Mouse (Mus musculus): Measurements from ENCODE around the gene Afap1l2. TPM values are rescaled to one million over a fixed set of nuclear protein-coding genes. Genes with fewer than 3 reads are reported as not detected.

Afap1l2 gene
- total RNA-seq, 2 experiments from 2014 or later = 7.9 to 8.4 TPM

GRCm38 (mm10) chr19:57029461-57029860 lies 21.4 kb upstream of the Afap1l2 start:
- Histone ChIP-seq H3K4me3 (no peak overlapping the region), H3K27ac (peak overlapping the region; percentile 55; the same call in 1 of the 2 replicates)
- no peak for DNase-seq (ENCODE audit: extremely low spot score in 1 of 2, low spot score in 2 of 2)
- no peak for TF ChIP-seq CTCF (IDR thresholded peaks at IDR 0.05)
- intact Hi-C loops (cut with DNase I) = no loop called here

DNA sequence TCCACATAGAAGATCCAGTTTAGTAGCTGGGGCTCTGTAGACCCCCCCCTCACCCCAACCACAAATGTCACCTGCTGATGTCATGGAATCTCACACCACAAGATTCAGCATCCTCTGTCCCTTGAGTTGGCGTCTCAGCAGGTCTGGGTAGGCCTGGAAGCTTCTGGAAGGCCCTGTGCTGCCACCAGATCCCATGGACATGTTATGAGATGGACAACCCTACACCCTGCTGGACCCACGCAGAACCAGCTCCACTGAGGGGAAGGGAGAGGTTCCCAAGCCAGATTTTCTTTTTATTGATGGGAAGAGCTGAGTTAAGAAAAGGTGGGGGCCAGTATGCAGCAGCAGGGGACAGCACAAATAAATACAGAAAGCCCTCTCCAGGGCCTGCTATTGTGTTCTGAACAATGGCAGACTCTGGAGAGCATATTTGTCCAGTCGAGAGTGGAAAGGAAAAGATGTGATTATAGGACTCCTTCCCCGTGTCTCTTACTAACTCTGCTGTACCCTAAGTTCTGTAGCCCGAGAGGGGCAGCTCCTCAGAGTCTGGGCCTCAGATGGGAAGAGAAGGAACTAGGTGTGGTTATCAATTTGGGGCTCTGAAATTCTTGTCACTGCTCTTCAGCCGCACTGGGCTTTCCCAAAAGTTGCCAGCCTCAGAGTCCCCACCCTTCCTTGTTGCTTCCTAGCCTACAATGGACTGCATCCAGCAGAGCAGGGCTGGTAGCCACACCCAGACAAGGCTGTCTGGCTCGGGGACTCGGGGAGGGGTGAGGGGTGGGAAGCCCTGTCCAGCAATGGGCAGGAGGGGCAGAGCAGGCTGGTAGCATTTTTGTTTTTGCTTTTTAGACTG lies 20.5 kb upstream of the Afap1l2 start:
- Histone ChIP-seq H3K4me3 (no peak overlapping the region), H3K27ac (peak overlapping the region; percentile 65)
- TF ChIP-seq CTCF (IDR thresholded peaks at IDR 0.05) = peak; percentile 19
- intact Hi-C loops (cut with DNase I) = no loop called here
- no peak for DNase-seq (ENCODE audit: extremely low spot score in 1 of 2, low spot score in 2 of 2)

- Histone ChIP-seq H3K27ac (no peak overlapping the region), H3K4me3 (no peak overlapping the region)
- intact Hi-C loops (cut with DNase I) = no loop called here
- DNase-seq (ENCODE audit: extremely low spot score in 1 of 2, low spot score in 2 of 2) = no peak
- TF ChIP-seq CTCF (IDR thresholded peaks at IDR 0.05) = no peak
Measured at GRCm38 (mm10) chr19:57026501-57026900, 18.5 kb upstream of the Afap1l2 start.

GRCm38 (mm10) chr19:57017785-57018179 lies 9.8 kb upstream of the Afap1l2 start:
- DNase-seq (ENCODE audit: extremely low spot score in 1 of 2, low spot score in 2 of 2) = no peak
- intact Hi-C loops (cut with DNase I) = no loop called here
- Histone ChIP-seq H3K27ac (no peak overlapping the region), H3K4me3 (no peak overlapping the region)
- no peak for TF ChIP-seq CTCF (IDR thresholded peaks at IDR 0.05)

- H3K27ac ChIP-seq = no peak overlapping the region
- intact Hi-C loops (cut with DNase I) = no loop called here
- no peak overlapping the region for H3K4me3 ChIP-seq
- no peak for DNase-seq (ENCODE audit: extremely low spot score in 1 of 2, low spot score in 2 of 2)
- TF ChIP-seq CTCF (IDR thresholded peaks at IDR 0.05) = no peak
Measured at GRCm38 (mm10) chr19:57016995-57017784, 9.2 kb upstream of the Afap1l2 start.

DNA sequence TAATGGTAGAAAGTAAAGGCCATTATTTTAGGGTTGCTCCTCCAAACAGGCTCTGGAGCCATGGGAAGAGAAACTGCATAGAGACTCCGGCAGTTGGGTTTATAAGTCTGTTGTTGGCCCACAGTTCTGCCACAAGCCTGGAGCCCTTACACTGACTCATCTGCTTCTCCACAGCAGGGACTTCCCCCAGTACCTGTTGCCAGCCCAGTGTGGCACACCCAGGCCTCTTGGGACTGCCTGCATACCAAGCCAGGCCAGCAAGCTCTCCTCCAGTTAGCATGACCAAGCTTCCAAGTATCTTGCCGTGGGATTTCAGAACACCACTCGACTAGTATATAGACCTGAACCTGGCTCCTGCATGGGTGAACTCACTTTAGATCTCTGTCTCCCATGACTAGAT lies 6.8 kb upstream of the Afap1l2 start:
- no peak overlapping the region for H3K27ac ChIP-seq
- intact Hi-C loops (cut with DNase I) = no loop called here
- DNase-seq (ENCODE audit: extremely low spot score in 1 of 2, low spot score in 2 of 2) = no peak
- TF ChIP-seq CTCF (IDR thresholded peaks at IDR 0.05) = no peak
- H3K4me3 ChIP-seq = no peak overlapping the region

- no peak overlapping the region for H3K4me3 ChIP-seq
- no peak for DNase-seq (ENCODE audit: extremely low spot score in 1 of 2, low spot score in 2 of 2)
- intact Hi-C loops (cut with DNase I) = no loop called here
- H3K27ac ChIP-seq = no peak overlapping the region
- no peak for TF ChIP-seq CTCF (IDR thresholded peaks at IDR 0.05)
Measured at GRCm38 (mm10) chr19:57013271-57013677, 5.2 kb upstream of the Afap1l2 start.

DNA sequence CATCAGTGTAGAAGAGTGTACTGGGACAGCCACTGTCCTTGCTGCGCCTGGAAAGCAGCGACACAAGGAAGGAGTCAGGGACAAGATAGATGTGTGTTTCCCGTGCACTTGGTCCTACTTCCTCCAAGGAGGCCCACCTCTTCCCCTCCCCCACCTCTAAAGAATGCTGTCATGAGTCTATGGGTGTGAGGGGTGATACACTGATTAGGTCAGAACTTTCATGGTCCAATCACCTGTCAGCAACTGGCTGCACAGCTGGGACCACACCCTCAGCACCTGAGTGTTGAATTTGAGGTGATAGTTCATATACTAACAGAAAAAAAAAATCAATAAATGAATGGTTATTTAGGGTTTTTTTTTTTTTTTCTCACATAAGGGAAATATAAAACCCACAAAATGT lies 4.0 kb upstream of the Afap1l2 start:
- TF ChIP-seq CTCF (IDR thresholded peaks at IDR 0.05) = no peak
- intact Hi-C loops (cut with DNase I) = no loop called here
- Histone ChIP-seq H3K27ac (no peak overlapping the region), H3K4me3 (no peak overlapping the region)
- no peak for DNase-seq (ENCODE audit: extremely low spot score in 1 of 2, low spot score in 2 of 2)

GRCm38 (mm10) chr19:57010064-57010463 lies 2.0 kb upstream of the Afap1l2 start:
- no peak for DNase-seq (ENCODE audit: extremely low spot score in 1 of 2, low spot score in 2 of 2)
- intact Hi-C loops (cut with DNase I) = no loop called here
- no peak for TF ChIP-seq CTCF (IDR thresholded peaks at IDR 0.05)
- Histone ChIP-seq H3K4me3 (no peak overlapping the region), H3K27ac (no peak overlapping the region)

GRCm38 (mm10) chr19:57009653-57010052 lies 1.6 kb upstream of the Afap1l2 start:
- intact Hi-C loops (cut with DNase I) = loop anchor here (5.0 kb wide), 1 partner anchor 37 kb away; no protein-coding TSS in a partner anchor
- no peak overlapping the region for H3K4me3 ChIP-seq
- no peak for TF ChIP-seq CTCF (IDR thresholded peaks at IDR 0.05)
- no peak overlapping the region for H3K27ac ChIP-seq
- DNase-seq (ENCODE audit: extremely low spot score in 1 of 2, low spot score in 2 of 2) = no peak

DNA sequence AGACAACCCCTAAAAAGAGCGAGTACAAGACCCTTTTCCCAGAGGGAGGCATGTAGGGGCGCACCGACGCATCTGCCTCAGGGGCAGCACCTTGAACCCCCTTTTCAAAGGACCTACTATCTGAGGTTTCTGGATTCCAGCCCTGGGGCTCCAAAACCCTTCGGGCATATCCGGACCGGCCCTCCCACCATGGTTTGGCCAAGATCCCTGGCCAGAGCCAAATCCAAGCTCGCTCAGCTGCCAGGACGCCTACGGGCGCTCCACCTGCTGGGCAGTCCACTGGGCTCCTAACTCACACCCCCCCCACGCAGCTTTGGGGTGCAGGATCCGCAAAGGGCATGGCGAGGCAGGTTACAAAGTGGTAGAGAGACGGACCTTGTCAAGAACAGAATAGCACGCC lies 737 bp downstream of the Afap1l2 start:
- Histone ChIP-seq H3K27ac (peak overlapping the region; percentile 79; the same call in 1 of the 2 replicates), H3K4me3 (peak overlapping the region; percentile 59)
- peak; percentile 22 for TF ChIP-seq CTCF (IDR thresholded peaks at IDR 0.05)
- DNase-seq (ENCODE audit: extremely low spot score in 1 of 2, low spot score in 2 of 2) = peak in 1 of 2 experiments; percentile 36
- intact Hi-C loops (cut with DNase I) = loop anchor here (5.0 kb wide), 1 partner anchor 35 kb away; no protein-coding TSS in a partner anchor

DNA sequence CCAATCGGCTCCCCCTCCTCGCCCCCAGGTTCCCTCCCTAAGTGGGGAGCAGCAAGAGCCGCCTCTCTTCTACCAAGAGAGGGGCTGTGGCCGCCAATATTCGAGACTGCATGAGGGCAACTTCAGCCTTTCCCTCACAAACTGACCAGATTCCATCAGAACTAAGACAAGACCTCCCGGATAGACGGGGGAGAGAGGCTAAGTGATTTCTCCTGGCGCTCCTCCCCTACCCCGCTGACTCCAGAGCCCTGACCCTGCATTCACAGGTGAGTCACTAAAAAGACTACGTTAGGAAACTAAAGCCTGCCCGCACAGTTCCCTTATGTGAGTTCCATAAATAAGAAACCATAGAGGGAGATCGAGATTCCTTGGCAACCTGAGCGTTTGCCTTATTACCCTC lies 1.2 kb downstream of the Afap1l2 start:
- H3K27ac ChIP-seq = no peak overlapping the region; the same call in 1 of the 2 replicates
- intact Hi-C loops (cut with DNase I) = loop anchor here (5.0 kb wide), 1 partner anchor 35 kb away; no protein-coding TSS in a partner anchor

More for the DNA sequence above, 1.2 kb downstream of the Afap1l2 start:
- no peak for DNase-seq (ENCODE audit: extremely low spot score in 1 of 2, low spot score in 2 of 2)
- peak overlapping the region; percentile 59 for H3K4me3 ChIP-seq
- TF ChIP-seq CTCF (IDR thresholded peaks at IDR 0.05) = no peak
